Mouse (Mus musculus): ENCODE results near the gene Bcor.

Gene Bcor

DNA sequence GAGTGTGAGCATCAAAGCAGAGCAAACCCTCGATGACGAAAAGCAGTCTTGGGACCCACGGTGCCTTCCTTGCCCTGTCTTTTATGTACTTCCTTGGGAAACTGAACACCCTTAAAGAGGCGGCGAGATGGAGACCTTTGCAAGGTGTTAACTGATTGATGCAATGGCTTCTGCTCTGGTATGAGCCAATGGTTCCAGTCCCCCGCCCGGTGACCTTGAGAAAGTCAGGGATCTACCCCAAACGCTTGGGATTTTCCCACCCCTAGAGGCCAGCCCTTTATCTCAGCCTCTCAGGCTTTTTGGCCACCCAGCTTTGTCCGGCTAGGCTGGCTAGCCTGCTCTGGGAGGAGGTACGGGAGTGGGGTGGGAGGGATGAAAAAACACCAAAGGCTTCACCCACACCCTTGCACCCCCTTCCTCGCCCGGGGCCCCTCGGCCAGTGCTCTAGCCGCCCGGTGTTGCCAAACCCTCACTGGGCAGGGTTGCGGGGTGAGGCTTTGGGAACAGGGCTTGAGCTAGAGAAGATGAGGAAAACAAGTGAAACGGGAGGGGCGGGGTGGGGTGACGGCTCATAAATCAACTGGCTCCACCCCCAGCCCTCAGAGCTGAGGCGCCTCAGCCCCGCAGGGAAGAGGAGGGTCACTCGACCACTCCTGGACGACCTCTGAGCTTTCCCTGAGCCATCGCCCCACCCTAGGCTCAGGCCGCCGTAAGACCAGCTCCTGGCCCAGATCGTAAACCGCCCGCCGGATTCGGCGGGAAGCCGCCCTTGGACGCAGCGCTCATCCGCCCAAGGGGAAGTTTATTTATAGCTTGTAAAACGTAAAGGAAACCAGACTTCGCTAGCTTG, 154.7 kb downstream of the Bcor start:
- CTCF ChIA-PET: no interaction called here
- POLR2A ChIA-PET: interaction anchor here (0.5 to 2.6 kb wide), 30 partner anchors 10 to 1275 kb away, joined by 3 to 11 read pairs (median 4); partner anchors contain the start of gene Ddx3x (in 1 of the 4)

DNA sequence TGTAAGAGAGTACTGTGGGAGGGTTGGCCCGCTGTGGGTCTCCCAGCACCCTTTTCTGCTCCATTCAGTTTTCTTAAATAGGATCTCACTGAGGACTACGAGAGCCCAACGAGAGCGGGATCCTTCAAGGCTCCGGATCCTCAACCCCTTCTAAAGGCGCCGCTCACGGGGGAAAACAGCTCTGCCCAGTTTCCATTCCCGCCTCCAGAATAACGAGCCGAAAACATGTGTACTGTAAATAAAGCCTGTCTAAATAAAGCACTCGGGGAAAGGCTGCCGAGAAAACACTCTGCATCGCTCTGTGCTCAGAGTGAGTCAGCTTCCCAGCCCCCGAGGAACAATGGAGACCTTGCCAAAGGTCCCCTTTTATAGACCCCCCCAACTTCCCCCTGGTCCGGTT, 155.7 kb downstream of the Bcor start:
- POLR2A ChIA-PET: interaction anchor here in 3 of 4 experiments (0.6 to 1.7 kb wide), 6 partner anchors 10 to 1458 kb away, joined by 3 to 5 read pairs (median 4); no protein-coding TSS in a partner anchor
- CTCF ChIA-PET: interaction anchor here in 1 of 4 experiments (0.6 kb wide), 1 partner anchor 375 kb away, joined by 8 read pairs; no protein-coding TSS in a partner anchor

DNA sequence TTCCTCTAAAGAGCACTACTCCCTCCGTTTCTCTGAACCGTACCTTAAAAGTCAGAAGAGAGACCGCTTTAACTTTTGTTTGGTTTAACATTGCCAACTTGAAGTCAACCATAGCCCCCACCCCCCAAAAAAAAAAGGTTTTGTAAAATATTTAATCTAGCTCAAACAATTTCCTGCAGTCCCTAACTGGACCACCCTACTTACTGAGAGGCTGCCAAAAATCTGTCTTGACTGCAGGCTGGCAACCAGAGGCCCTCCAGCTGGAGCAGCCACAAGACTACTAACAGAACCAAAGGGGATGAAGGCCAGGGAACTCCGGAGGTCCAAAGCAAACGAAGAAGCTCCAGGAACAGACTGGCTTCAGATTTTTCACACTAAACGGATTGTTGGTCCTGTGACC, 156.2 kb downstream of the Bcor start:
- POLR2A ChIA-PET: interaction anchor here (0.6 to 1.1 kb wide), 6 partner anchors 10 to 1459 kb away, joined by 3 to 5 read pairs (median 4); no protein-coding TSS in a partner anchor
- CTCF ChIA-PET: interaction anchor here in 1 of 4 experiments (0.6 kb wide), 1 partner anchor 376 kb away, joined by 8 read pairs; no protein-coding TSS in a partner anchor

DNA sequence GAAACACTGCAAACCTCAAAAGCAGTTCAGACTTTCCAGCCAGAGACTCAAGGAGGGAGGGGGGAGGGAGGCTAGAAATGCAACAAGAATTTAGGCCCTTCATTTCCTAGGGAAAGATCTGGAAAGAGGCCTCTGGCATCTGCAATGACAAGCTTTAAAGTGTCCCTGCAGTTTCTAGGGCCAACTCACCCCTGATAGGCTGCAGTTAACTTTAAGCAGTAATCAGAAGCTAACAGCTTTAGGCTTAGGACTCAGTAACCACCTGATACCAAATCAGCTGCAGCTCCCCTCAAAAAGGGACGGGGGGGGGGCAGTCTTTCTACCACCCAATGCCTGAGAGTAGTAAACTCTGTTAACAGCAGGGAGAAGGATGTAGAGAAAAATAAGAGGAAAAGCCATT, 156.6 kb downstream of the Bcor start:
- ChIA-PET POLR2A (interaction anchor here (0.5 to 1.1 kb wide), 7 partner anchors 10 to 77 kb away, joined by 3 to 7 read pairs (median 3); no protein-coding TSS in a partner anchor), CTCF (interaction anchor here in 1 of 4 experiments (0.6 kb wide), 1 partner anchor 425 kb away, joined by 5 read pairs; no protein-coding TSS in a partner anchor)

DNA sequence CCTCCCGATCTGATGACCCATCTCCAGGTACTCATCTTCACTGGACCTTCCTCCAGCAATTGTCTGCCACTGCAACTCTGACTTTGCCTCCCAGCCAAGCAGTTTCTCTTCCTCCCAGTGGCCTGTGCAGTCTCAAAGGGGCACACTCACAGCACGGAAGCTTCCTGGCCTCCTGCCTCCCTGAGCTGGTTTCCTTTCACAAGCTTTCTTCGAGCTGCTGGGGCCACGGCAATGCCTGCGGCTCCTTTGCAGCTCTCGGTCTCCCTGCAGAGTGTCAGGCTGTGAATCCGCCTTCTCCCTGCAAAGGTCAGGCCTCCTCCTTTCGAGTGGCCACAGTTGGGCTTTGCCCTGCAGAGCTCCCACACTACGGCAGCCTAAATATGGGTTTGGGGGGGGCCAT, 157.0 kb downstream of the Bcor start:
- ChIA-PET POLR2A (interaction anchor here (0.5 to 1.1 kb wide), 6 partner anchors 10 to 77 kb away, joined by 3 to 7 read pairs (median 3); no protein-coding TSS in a partner anchor), CTCF (interaction anchor here in 1 of 4 experiments (0.6 kb wide), 1 partner anchor 425 kb away, joined by 5 read pairs; no protein-coding TSS in a partner anchor)

DNA sequence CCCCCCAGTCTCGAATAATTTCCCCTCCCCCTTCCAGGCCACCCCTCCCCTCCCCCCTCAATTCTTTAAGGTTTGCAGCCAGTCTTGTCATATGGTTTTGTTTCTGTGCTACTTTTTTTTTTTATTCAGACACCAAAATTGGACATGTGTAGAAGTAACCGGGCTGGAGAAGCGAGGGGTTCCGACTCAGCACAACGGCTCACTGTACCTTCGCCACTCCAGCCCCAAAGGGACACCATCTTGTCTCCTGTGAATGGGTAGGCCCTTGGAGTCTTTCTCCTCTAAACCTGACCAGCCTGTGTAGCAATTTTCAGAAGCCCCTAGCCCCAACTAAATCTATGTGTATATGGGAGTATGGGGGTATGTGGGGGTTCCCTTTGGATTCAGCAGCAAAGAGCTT, 157.6 kb downstream of the Bcor start:
- POLR2A ChIA-PET: interaction anchor here in 1 of 4 experiments (0.7 kb wide), 1 partner anchor 13 kb away, joined by 3 read pairs; no protein-coding TSS in a partner anchor
- CTCF ChIA-PET: no interaction called here

DNA sequence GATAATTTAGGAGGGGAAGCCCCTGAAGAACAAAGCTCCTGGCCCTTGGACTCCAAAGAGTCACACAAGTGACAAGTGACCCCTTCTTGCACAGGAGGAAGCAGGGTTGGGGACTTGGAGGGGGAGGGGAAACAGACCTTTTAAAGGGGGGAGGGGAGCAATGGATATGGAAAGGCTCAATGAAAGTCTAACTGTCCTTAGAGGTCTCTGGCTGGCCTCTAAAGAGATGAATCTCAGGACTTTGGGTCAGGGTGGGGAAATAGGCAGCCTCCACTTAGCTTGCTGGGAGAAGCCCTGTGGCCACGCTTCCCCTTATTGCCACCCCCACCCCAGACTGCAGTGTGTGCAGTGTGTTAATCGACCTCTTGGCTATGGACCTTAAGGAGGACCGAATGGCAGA, 158.2 kb downstream of the Bcor start:
- POLR2A ChIA-PET: interaction anchor here in 2 of 4 experiments (0.6 kb wide), 2 partner anchors 25 to 272 kb away, joined by 3 to 4 read pairs; no protein-coding TSS in a partner anchor
- CTCF ChIA-PET: interaction anchor here in 1 of 4 experiments (0.6 kb wide), 1 partner anchor 898 kb away, joined by 3 read pairs; no protein-coding TSS in a partner anchor

DNA sequence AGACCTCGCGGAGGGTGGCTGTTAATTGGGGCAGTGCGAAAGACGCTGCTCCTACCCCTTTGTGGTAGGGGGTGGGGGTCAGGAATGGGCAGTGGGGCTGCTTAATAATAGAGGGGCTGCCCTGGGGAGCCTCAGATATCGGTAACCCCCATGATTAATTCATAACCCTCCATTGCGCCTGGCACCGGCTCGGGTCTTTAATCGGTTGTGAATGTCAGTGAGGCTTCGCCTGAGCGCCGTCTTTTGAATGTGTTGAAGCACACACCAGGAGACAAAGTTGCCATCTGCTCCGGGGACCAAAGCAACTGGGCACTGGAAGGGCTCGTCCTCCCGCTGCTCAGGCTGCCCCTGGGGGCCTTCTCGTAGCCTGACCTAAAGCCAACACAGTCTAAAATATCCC, 158.8 kb downstream of the Bcor start:
- ChIA-PET CTCF (interaction anchor here in 2 of 4 experiments (0.5 to 1.0 kb wide), 3 partner anchors 133 to 897 kb away, joined by 3 read pairs; no protein-coding TSS in a partner anchor), POLR2A (interaction anchor here in 1 of 4 experiments (0.6 kb wide), 1 partner anchor 271 kb away, joined by 3 read pairs; no protein-coding TSS in a partner anchor)

DNA sequence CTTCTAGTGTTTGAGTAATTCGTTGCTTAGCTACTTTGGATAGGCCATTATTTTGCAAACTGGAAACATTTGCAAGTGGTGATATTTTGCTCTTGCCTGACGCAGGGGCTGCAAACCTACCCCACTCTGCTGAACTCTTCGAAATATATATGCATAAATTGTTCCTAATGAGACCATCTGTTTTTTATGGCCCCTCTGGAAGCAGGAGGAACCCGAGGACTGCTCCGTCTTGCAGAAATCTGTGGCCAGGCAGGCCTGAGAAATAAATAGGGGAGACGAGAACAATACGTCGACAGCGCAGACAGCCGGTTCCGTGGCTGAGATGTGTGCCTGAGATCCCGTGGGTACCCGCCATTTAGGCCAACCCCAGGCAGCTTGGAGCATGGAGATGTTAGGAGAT, 159.5 kb downstream of the Bcor start:
- POLR2A ChIA-PET: interaction anchor here in 2 of 4 experiments (0.7 to 1.7 kb wide), 3 partner anchors 43 to 159 kb away, joined by 3 to 5 read pairs (median 3); no protein-coding TSS in a partner anchor

DNA sequence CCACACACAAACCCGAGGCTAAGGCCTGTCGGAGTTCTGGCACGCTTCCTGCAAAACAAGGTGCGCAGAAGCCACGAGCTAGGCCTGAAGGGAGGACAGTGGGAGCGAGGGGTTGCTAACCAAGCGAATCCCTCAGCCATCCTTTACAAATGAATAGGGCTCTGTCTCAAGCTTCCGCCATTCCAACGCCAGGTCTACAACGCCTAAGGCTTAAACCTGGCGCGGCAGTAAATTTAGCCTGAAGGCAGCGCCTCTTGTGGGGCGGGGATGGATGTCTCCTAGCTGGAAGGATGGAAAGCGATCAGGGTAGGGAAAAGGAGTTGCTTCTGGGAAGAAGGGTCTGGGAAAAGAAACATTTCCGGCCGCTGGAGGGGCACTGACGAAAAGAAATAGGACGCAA, 160.2 kb downstream of the Bcor start:
- ChIA-PET POLR2A (interaction anchor here (0.6 to 1.7 kb wide), 7 partner anchors 43 to 1419 kb away, joined by 3 to 6 read pairs (median 4); no protein-coding TSS in a partner anchor), CTCF (interaction anchor here in 2 of 4 experiments (0.7 to 0.8 kb wide), 2 partner anchors 80 to 369 kb away, joined by 3 to 5 read pairs; no protein-coding TSS in a partner anchor)

More for the DNA sequence above, 159.5 kb downstream of the Bcor start:
- CTCF ChIA-PET: interaction anchor here in 1 of 4 experiments (1.0 kb wide), 1 partner anchor 134 kb away, joined by 3 read pairs; no protein-coding TSS in a partner anchor

DNA sequence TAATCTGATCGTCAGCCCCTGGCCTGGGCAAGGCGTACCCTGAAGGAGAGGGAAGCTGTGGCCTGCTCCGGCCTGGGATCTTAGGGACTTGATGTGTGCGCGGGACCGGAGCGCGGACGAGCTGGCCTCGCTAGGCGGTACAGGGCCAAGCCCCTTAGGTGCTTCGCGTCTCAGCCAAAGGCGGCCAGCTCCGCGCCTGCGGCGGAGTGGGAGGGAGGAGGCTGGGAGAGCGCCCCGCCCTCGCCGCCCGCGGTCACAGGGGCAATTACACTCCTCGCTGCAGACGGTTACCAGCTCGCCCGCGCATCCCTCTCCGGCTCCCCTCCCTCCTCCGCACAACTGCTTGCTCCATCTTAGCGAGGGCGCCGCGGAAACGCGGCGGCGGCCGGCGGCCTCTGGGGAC, 161.2 kb downstream of the Bcor start:
- ChIA-PET CTCF (interaction anchor here in 2 of 4 experiments (0.5 to 0.8 kb wide), 3 partner anchors 13 to 498 kb away, joined by 4 to 6 read pairs (median 5); no protein-coding TSS in a partner anchor), POLR2A (interaction anchor here in 3 of 4 experiments (0.6 to 1.7 kb wide), 4 partner anchors 39 to 166 kb away, joined by 3 to 5 read pairs (median 4); no protein-coding TSS in a partner anchor)

DNA sequence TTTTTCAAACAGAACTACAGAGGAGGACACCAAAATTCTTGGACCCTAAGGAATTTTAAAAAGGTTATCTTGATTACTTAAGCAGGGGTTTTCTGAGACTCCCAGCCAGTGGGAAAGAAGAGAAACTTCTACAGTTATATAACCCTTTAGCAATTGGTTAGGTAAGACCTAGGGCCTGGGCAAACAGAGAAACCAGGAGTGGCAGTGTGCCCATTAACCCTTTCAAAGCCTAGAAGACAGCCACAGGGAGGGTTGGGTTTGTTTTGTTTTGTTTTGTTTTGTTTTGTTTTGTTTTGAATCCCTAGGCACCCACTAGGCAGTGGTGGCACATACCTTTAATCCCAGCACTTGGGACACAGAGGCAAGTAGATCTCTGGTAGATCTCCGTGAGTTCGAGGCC, 163.3 kb downstream of the Bcor start:
- ChIA-PET CTCF (no interaction called here), POLR2A (no interaction called here)

DNA sequence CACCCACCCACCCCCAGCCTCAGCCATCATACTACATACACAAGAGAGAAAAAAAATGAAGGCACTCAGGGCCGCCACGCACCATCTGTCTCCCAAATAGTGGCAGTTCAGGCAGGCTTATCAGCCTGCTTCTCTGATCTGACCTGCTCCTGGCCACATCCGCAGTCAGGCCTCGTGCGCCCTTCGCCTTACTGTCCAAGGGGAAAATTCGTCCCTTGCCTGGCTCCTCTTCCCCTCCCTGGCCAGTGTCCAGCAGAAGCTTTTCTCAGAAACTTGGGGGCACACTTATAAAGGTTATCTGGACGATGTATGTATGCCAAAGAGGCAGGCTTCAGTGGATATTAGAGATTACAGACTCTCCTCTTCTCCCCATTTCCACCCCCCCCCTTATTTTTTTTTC, 163.7 kb downstream of the Bcor start:
- POLR2A ChIA-PET: no interaction called here
- CTCF ChIA-PET: no interaction called here

DNA sequence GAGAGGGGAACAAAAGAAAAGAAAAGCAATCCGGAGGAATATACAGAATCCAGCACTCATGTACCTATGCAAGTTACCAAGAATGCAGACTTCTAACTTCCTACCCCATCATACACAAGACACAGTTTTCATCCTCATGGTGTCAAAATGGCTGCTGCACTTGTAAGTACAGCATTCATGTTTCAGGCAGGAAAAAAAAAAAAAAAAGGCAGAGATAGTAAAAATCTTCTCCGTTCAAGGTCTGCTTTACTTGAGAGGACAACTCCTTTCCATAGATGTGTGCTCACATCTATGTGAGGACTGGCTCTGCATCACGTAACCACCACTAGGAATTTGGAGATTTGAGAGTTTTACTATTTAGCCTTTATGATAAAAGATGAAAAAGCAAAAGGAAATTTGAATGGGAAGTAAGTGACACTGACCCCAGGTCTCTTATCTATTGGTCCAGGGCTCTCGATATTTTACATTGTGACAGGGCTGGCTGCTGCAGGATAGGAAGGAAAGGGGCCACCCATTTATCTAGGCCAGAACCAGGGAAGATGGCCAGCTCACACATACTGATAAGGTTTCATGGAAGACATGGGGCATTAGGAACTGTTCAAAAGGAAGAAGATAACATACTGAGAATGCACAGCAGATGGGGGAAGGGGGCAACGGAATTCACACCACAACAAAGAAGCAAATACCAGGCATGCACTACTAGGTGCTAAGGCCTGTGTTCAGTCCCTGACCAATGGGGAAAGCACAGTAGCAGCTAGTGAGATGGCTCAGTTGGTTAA, 166.3 kb downstream of the Bcor start:
- ChIA-PET POLR2A (interaction anchor here in 1 of 4 experiments (1.5 kb wide), 1 partner anchor 13 kb away, joined by 3 read pairs; no protein-coding TSS in a partner anchor), CTCF (no interaction called here)

DNA sequence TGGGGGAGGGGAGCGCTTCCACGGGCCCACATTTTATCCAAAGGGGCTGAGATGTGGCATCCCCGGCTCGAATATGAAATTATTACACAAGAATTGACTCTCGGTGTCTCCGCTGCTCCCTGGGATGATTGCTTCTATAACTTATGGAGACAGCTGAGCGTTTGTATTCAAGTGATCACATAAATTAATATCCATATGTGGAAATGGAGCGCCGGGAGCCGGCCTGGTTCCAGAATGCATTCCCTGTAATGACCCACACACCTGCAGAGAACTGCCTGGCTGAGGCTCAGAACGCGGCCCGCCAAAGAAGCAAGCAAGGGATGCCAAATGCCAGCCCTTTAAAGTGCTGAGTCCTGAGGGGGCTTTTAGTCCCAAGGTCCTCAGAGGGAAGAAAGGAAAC, 170.7 kb downstream of the Bcor start:
- CTCF ChIA-PET: interaction anchor here in 1 of 4 experiments (0.6 kb wide), 1 partner anchor 30 kb away, joined by 3 read pairs; no protein-coding TSS in a partner anchor
- POLR2A ChIA-PET: no interaction called here

DNA sequence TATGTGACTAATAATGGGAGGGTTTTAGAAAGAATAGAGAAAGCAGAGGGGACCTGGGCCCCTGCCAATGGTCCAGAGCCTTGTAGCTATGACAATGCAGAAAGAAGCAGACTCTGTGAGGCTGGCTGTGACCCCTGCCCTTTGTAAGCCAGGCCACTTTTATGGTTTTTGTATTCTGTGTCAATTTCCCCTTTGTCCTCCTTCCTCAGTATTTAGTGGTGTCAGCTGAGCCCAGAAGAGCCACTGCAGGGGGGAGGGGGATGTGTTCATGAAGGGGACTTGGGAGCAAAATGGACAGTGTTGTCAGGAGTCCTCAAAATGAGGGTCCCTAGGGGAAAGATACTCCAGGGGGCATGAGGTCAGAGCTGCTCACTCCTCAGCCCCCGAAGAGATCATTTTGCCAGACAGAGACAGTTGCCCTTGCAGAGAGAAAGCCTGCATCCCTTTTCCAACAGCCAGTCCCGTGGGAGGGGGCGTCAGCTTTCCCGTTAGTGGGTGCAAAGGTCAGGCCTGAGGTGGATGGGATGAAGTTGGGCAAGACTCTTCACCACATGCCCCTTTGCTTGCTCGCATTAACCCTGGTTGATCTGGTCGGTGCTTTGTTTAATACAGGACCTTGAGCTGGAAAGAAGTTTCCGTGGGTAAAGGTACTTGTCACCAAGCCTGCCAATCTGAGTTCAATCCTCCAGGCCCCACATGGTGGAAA, 171.8 kb downstream of the Bcor start:
- ChIA-PET POLR2A (interaction anchor here in 2 of 4 experiments (0.7 to 1.0 kb wide), 2 partner anchors 18 to 98 kb away, joined by 3 read pairs; no protein-coding TSS in a partner anchor), CTCF (no interaction called here)

DNA sequence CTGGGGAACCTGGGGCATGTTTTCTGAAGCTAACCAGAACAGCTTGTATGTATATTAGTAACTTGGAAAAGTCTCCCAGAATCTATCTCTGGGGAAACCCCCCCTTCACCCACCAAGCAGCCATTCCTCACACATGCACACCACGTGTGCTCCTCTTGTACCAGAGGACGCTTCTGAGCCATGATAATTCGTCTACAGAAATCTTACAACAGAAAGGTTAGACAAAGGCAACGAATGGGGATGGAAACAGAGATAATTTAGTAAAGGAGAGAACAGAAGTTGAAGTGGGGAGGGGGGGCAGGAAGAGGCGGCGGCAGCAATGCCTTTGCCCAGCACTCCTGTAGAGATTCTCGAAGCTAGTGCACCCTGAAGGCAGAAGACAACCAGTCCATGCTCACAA, 172.6 kb downstream of the Bcor start:
- CTCF ChIA-PET: interaction anchor here in 1 of 4 experiments (0.6 kb wide), 1 partner anchor 324 kb away, joined by 3 read pairs; no protein-coding TSS in a partner anchor

More for the DNA sequence above, 172.6 kb downstream of the Bcor start:
- POLR2A ChIA-PET: interaction anchor here in 1 of 4 experiments (0.7 kb wide), 1 partner anchor 97 kb away, joined by 3 read pairs; no protein-coding TSS in a partner anchor
